Mouse (Mus musculus) liver, embryonic 18 days (tissue): ENCODE results near the gene Gm10251. TPM values are rescaled to one million over a fixed set of nuclear protein-coding genes. Genes with fewer than 3 reads are reported as not detected.

Source experiments
- polyA plus RNA-seq: library from polyadenylated mRNA; depleted of rRNA; stranded (reverse); fragments of >200 nt; gene quantifications from 2 replicates; pipeline ENCODE4 v1.2.3, GENCODE M21; 2012; rRNA removed

Gm10251 gene
- not detected in 2 replicates for polyA plus RNA-seq

GRCm38 (mm10) chr14:6684070-6684469 lies at the start of gene Gm10251:
Gm10251 (minus strand) TSS chr14:6684170.

GRCm38 (mm10) chr14:6720151-6720550 lies 36.2 kb upstream of the Gm10251 start, which contains the start of gene Gm8050:
Gm8050 (minus strand) TSS chr14:6720251.

GRCm38 (mm10) chr14:6622318-6622717 lies 61.7 kb downstream of the Gm10251 start, which contains the start of gene Gm3460:
Gm3460 (minus strand) TSS chr14:6622418.

GRCm38 (mm10) chr14:6590513-6590912 lies 93.5 kb downstream of the Gm10251 start, which contains the start of gene Gm3629:
Gm3629 (minus strand) TSS chr14:6590613.

Other genes starting within 250 kb of the Gm10251 start
- gene Gm3594, start 239.6 kb downstream of the Gm10251 start, polyA plus RNA-seq: not detected in 2 replicates
- not detected in 2 replicates for gene Gm8356, start 146.9 kb downstream of the Gm10251 start, polyA plus RNA-seq
- not detected in 2 replicates for gene Gm3629, start 93.6 kb downstream of the Gm10251 start, polyA plus RNA-seq
- gene Gm3460, start 61.8 kb downstream of the Gm10251 start, polyA plus RNA-seq: not detected in 2 replicates
- not detected in 2 replicates for gene Gm8050, start 36.1 kb upstream of the Gm10251 start, polyA plus RNA-seq
- gene Gm3636, start 58.2 kb upstream of the Gm10251 start, polyA plus RNA-seq: 0.32 and 0.34 TPM in 2 replicates
- gene Gm8362, start 90.2 kb upstream of the Gm10251 start, polyA plus RNA-seq: not detected in 2 replicates
- gene Gm3642, start 156.1 kb upstream of the Gm10251 start, polyA plus RNA-seq: not detected in 2 replicates
- 0.04 TPM in 1 of 2 replicates, not detected in the other for gene Gm3667, start 205.8 kb upstream of the Gm10251 start, polyA plus RNA-seq